Mouse (Mus musculus) C2C12 (cell line): Measurements from ENCODE around the gene Slc35a1. TPM values are rescaled to one million over a fixed set of nuclear protein-coding genes. Genes with fewer than 3 reads are reported as not detected.

Experiments used
- H3K27me3 ChIP-seq: one replicate; pipeline ENCODE4 v1.6.1; 2011; ENCODE audit not compliant: control insufficient read depth, insufficient read depth, insufficient read length
- H3K36me3 ChIP-seq: one replicate; pipeline ENCODE4 v1.6.1; 2011; ENCODE audit not compliant: control insufficient read depth, insufficient read depth
- H3K4me3 ChIP-seq: one replicate; pipeline ENCODE4 v1.5.1; 2011; ENCODE audit warnings: mild to moderate bottlenecking, control low read depth; ENCODE audit not compliant: poor library complexity, insufficient read depth, severe bottlenecking
- H3K79me2 ChIP-seq: one replicate; pipeline ENCODE4 v1.6.1; 2011; ENCODE audit not compliant: control insufficient read depth, insufficient read depth
- H3K79me3 ChIP-seq: one replicate; pipeline ENCODE4 v1.6.1; 2011; ENCODE audit warnings: low read depth, control low read depth
- H3ac ChIP-seq: one replicate; pipeline ENCODE3; 2011; ENCODE audit warnings: low read depth; ENCODE audit not compliant: control insufficient read depth, insufficient read length
- CEBPB ChIP-seq: IDR thresholded peaks from one replicate; pipeline ENCODE4 v1.6.1; 2011; ENCODE audit warnings: low read depth, mild to moderate bottlenecking, control low read depth, moderate library complexity
- CTCF ChIP-seq: IDR thresholded peaks from one replicate; pipeline ENCODE4 v1.5.1; 2011; ENCODE audit not compliant: control insufficient read depth, insufficient read depth, insufficient read length
- FOSL1 ChIP-seq: IDR thresholded peaks from one replicate; pipeline ENCODE4 v1.8.0; 2011; ENCODE audit warnings: mild to moderate bottlenecking, low read length; ENCODE audit not compliant: poor library complexity, insufficient read depth, severe bottlenecking
- MAX ChIP-seq: IDR thresholded peaks from one replicate; pipeline ENCODE4 v1.6.1; 2011; ENCODE audit warnings: mild to moderate bottlenecking, control low read depth
- MYOD1 ChIP-seq: IDR thresholded peaks from one replicate; pipeline ENCODE4 v1.6.1; 2011; ENCODE audit warnings: low read depth; ENCODE audit not compliant: control insufficient read depth, insufficient read length
- MYOG ChIP-seq: IDR thresholded peaks from one replicate; pipeline ENCODE4 v1.6.1; 2011; ENCODE audit not compliant: control insufficient read depth, insufficient read length; ENCODE audit errors: extremely low read depth
- USF1 ChIP-seq: IDR thresholded peaks from one replicate; pipeline ENCODE4 v1.6.1; 2011; ENCODE audit warnings: low read depth, mild to moderate bottlenecking, control low read depth, moderate library complexity
- polyA plus RNA-seq: library from polyadenylated mRNA; unstranded; fragments of >200 nt; fragmentation: generic; extraction: Trizol; gene quantifications from one replicate; pipeline ENCODE4 v1.2.1, GENCODE M21; 2012; ENCODE audit warnings: missing spikeins

Slc35a1 gene
- polyA plus RNA-seq, 1 experiment = 18.4 TPM

DNA sequence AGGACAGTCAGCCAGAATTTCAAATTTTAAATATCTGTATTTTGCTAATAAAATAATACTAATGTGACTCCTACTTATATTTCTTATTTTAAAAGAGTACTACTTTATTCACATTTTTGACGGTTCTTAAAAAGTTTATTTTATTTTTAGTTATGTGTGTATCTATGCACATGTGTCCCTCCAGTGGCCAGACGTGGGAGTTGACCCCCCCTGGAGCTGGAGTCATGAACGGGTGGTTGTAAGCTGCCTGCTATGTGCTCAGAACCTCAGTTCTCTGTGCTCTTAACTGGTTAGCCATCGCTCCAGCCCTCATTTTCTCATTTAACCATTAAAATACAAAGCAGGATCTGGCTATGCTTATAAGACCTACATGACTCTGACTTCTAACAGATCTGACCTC lies 15.8 kb upstream of the Slc35a1 start:
- Histone ChIP-seq H3K4me3 (no peak overlapping the region), H3K27me3 (no peaks in the 10 kb centered on the region), H3K79me2 (no peaks in the 10 kb centered on the region), H3ac (no peak overlapping the region), H3K36me3 (no peaks in the 10 kb centered on the region), H3K79me3 (no peaks in the 10 kb centered on the region)
- no peak for TF ChIP-seq FOSL1
- TF ChIP-seq MAX = no peak
- no peak for TF ChIP-seq CEBPB
- TF ChIP-seq MYOD1 = no peak
- no peak for TF ChIP-seq CTCF
- no peak for TF ChIP-seq USF1
- no peak for TF ChIP-seq MYOG

GRCm38 (mm10) chr4:34702231-34702630 lies 15.0 kb upstream of the Slc35a1 start:
- Histone ChIP-seq H3K36me3 (no peaks in the 10 kb centered on the region), H3K27me3 (no peaks in the 10 kb centered on the region), H3K79me3 (no peaks in the 10 kb centered on the region), H3ac (no peak overlapping the region), H3K4me3 (no peak overlapping the region), H3K79me2 (no peaks in the 10 kb centered on the region)
- no peak for TF ChIP-seq MYOD1
- no peak for TF ChIP-seq CEBPB
- TF ChIP-seq FOSL1 = no peak
- no peak for TF ChIP-seq MAX
- no peak for TF ChIP-seq CTCF
- no peak for TF ChIP-seq MYOG
- TF ChIP-seq USF1 = no peak

- peak; percentile 21 for TF ChIP-seq CTCF
- no peak for TF ChIP-seq MYOG
- Histone ChIP-seq H3K79me2 (no peaks in the 10 kb centered on the region), H3K79me3 (no peaks in the 10 kb centered on the region), H3K27me3 (no peaks in the 10 kb centered on the region), H3K4me3 (no peak overlapping the region), H3ac (no peak overlapping the region), H3K36me3 (no peaks in the 10 kb centered on the region)
Measured at GRCm38 (mm10) chr4:34701528-34701927, 14.3 kb upstream of the Slc35a1 start.

DNA sequence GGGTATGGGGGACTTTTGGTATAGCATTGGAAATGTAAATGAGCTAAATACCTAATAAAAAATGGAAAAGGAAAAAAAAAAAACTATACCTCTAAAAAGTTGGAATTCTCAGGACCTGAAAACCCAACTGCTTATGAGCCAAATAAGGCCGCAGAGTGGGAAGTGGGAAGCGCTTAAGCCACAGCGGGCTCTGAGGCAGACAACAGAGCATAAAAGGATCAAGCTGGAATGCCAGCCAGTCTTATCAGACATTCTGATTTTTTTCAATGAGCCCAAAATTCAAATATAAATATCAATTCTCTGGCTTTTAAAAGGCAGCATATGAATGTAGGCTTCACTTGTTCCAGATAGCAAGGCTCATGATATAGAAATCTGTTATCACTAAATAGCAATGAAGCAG lies 783 bp upstream of the Slc35a1 start:
- no peak for TF ChIP-seq MYOD1
- no peak for TF ChIP-seq MAX
- TF ChIP-seq USF1 = no peak
- TF ChIP-seq CEBPB = no peak
- TF ChIP-seq MYOG = no peak
- no peak for TF ChIP-seq FOSL1
- TF ChIP-seq CTCF = no peak
- peaks cover 6% of the 10 kb centered on the region for H3K79me3 ChIP-seq
- H3K4me3 ChIP-seq = no peak overlapping the region
- no peaks in the 10 kb centered on the region for H3K36me3 ChIP-seq
- peaks cover 32% of the 10 kb centered on the region for H3K79me2 ChIP-seq
- H3K27me3 ChIP-seq = no peaks in the 10 kb centered on the region
- no peak overlapping the region for H3ac ChIP-seq

- peaks cover 2% of the 10 kb centered on the region for H3K79me3 ChIP-seq
- H3ac ChIP-seq = no peak overlapping the region
- TF ChIP-seq CEBPB (no peak), MYOD1 (no peak), USF1 (no peak), MYOG (no peak), MAX (no peak), FOSL1 (no peak)
- peaks cover 7% of the 10 kb centered on the region for H3K36me3 ChIP-seq
- H3K27me3 ChIP-seq = no peaks in the 10 kb centered on the region
- no peak overlapping the region for H3K4me3 ChIP-seq
- H3K79me2 ChIP-seq = peaks cover 17% of the 10 kb centered on the region
Measured at GRCm38 (mm10) chr4:34680530-34680929, 6.7 kb downstream of the Slc35a1 start.

- TF ChIP-seq CEBPB (no peak), CTCF (no peak), MAX (no peak), USF1 (no peak), MYOD1 (no peak), FOSL1 (no peak), MYOG (no peak)
- peaks cover 34% of the 10 kb centered on the region for H3K36me3 ChIP-seq
- no peak overlapping the region for H3K4me3 ChIP-seq
- no peak overlapping the region for H3ac ChIP-seq
- H3K79me2 ChIP-seq = no peaks in the 10 kb centered on the region
- no peaks in the 10 kb centered on the region for H3K79me3 ChIP-seq
- H3K27me3 ChIP-seq = no peaks in the 10 kb centered on the region
Measured at GRCm38 (mm10) chr4:34673721-34674120, 13.5 kb downstream of the Slc35a1 start.
